Mouse (Mus musculus): ENCODE data around the gene Fstl1. TPM values are rescaled to one million over a fixed set of nuclear protein-coding genes. Genes with fewer than 3 reads are reported as not detected.

The Fstl1 gene
- total RNA-seq (2021), result 100 to 1,000 TPM; 457 to 460 TPM

- peak; percentile 77 for DNase-seq
These were observed at the start of gene Fstl1 for GRCm38 (mm10) chr16:37776860-37777651. TSS of gene Fstl1 (plus strand) at chr16:37776873.

- peak; percentile 69 for DNase-seq
These were observed 48.0 kb upstream of the Fstl1 start for GRCm38 (mm10) chr16:37728674-37729073.

- no peak for DNase-seq
These were observed 47.1 kb upstream of the Fstl1 start for GRCm38 (mm10) chr16:37729381-37730150.

GRCm38 (mm10) chr16:37730293-37730835, 46.3 kb upstream of the Fstl1 start:
- DNase-seq, result no peak

GRCm38 (mm10) chr16:37731431-37731830, 45.2 kb upstream of the Fstl1 start:
- no peak for DNase-seq

DNA sequence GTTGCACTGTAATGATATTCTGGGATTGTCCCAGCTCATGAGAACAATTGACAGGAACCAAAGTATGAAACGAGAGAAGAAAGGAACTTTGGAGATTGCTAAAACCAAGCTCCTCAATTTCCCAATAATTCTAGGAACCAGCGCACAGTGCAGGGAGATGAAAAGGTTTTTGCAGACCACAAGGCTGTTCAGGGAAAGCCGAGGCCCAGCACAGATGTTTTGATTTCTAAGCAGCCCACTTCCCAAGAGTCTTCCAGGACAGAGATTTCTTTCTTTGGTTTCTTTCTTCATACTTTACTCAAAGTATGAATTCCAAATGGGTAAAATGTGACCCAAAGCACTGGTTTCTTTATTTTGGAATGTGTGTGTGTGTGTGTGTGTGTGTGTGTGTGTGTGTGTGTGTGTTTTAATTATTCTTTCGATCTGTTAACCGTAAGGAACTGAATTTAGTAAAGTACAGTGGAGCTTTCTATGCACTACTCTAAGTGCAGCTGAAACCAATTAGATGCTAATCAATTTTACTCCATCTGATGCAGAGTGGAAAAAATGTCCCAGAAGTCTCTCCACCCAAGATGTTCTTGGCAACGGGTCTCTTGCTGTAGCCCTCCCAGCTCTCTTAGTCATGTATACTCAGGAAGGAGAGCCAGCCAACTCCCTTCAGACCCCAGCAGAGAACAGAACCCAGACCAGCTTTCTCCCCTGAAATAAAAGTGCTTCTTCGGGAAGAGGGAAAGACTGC, 44.5 kb upstream of the Fstl1 start:
- peak; percentile 40 for DNase-seq

- DNase-seq, result no peak
These were observed 36.6 kb upstream of the Fstl1 start for GRCm38 (mm10) chr16:37740076-37740475.

GRCm38 (mm10) chr16:37742266-37742665, 34.4 kb upstream of the Fstl1 start:
- DNase-seq, result no peak

- DNase-seq, result peak; percentile 40
These were observed 23.8 kb upstream of the Fstl1 start for GRCm38 (mm10) chr16:37752876-37753275.

GRCm38 (mm10) chr16:37753809-37754208, 22.9 kb upstream of the Fstl1 start:
- no peak for DNase-seq

DNA sequence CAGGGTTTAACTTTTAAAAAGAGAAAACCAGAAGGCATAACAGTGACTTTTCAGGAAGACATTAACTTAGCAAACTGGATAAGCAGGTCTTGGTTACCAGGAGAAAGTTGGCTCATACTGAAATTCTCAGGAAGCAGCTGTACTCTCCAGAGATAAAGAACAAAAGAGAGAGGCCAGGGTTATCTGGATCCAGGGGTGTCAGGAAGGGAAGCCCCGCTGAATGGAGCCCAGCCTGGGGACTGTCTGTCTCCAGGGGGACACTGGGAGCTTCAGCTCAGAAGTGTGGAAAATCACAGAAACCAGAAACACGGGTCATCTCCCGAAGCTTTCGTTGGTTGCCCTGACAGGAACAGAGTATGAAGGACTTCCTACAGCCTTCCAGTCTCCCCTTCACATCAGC, 22.2 kb upstream of the Fstl1 start:
- peak; percentile 52 for DNase-seq

DNA sequence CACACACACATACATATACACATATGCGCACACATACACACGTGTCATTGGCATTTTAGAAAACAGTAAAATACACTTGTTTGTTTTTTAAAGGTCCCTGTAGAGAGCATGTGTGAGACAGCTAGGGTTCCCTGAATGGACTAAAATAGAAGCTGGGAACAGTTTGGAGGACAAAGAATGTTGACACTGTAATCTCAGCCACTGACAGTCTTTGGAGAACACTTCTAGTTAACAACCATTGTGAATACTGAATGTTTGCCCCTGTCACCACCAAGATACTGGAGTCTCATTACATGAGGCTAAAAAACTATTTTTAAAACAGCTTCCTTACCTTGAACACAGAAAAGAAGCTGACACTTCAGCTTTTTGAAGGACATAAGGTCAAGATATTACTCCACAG, 19.4 kb upstream of the Fstl1 start:
- DNase-seq, result no peak

- DNase-seq, result no peak
These were observed 12.9 kb upstream of the Fstl1 start for GRCm38 (mm10) chr16:37763797-37764196.

DNA sequence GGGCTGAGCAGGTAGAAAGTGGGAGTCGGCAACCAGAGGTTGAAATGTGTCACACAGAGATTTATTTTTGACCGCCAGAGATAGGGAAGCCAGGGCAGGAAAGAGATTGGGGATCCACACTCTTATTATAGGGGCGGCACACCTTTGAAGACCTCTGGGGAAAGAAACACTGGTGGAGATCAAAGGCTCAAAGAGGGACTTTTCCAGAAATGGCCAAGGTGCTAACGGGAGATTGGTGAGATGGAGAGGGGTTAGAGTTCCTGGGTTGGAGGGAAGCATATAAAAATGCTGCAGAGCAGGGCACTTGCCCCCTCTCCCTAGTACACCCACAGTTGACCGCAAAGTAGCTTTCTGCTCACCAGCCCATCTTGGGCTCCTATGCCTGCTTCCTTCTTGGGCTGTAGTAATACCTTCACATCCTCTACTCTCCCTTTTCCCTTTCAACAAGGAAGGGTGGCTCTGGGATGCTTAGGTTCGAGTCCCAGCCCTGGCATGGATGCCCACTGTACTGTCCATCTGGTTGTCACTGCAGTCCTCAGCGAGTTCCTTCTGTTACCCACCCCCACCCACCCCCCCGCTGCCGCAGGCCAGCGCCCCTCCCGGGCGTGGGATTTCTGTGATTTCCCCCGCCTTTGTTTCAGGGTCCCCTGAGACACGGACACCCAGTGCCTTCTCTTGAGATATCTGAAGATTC, 360 bp upstream of the Fstl1 start:
- no peak for DNase-seq

- DNase-seq, result no peak
These were observed 1.3 kb downstream of the Fstl1 start for GRCm38 (mm10) chr16:37777796-37778475.

DNA sequence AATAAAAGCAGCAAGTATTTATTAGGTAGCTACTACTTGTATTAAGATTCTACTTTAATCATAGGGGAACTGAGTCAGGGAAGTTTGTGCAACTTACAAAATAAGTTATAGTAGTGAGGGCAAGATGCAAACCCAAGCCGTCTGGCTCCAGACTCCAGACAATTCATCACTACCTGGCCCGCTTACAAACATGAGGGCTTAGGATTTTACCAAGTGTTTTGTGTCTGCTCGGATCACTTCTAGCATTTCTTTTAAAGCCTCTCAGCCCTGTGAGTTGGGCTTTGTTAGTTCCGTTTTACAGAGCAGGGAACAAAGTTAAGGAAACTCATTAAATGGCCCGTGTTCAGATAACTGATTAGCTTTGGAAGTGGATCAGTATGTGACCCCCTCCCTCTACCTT, 1.9 kb downstream of the Fstl1 start:
- DNase-seq, result no peak

- no peak for DNase-seq
These were observed 3.1 kb downstream of the Fstl1 start for GRCm38 (mm10) chr16:37779651-37780280.

GRCm38 (mm10) chr16:37780386-37780785, 3.7 kb downstream of the Fstl1 start:
- no peak for DNase-seq

DNA sequence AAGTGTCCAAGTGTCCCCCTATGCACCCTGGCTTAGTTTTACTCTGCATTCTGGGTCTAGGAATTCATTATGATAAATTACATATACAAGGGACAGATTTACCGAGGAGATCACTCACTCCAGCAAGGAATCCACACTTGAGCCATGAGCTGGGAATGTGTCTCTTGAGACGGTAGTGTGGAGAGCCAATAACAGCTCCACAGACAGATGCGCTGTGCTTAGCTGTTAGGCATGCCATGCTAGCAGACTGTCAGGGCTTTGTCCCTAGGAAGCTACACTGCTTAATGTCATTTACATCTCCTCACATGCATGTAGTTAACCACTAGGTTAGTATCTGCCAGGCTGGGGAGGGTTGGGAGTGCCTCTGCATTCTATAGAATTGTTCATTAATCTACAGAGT, 4.2 kb downstream of the Fstl1 start:
- DNase-seq, result no peak

DNA sequence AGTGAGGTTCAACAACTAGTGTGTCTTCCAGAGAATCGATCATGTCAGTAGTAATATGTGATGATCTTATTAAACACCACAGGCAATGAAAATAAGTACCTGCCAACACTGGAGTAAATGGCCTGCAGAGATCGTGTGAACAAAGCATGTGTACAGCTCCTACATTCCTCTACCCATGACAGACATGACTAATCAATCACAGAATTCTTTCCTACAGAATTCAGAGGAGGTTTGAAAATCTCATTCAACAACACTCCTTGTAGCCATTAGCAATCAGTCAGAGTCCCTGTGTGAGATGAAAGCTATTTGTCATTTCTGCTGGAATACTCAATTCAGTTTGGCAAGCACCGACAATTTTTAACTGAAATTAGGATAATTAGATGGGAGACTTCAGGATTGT, 7.9 kb downstream of the Fstl1 start:
- no peak for DNase-seq

DNA sequence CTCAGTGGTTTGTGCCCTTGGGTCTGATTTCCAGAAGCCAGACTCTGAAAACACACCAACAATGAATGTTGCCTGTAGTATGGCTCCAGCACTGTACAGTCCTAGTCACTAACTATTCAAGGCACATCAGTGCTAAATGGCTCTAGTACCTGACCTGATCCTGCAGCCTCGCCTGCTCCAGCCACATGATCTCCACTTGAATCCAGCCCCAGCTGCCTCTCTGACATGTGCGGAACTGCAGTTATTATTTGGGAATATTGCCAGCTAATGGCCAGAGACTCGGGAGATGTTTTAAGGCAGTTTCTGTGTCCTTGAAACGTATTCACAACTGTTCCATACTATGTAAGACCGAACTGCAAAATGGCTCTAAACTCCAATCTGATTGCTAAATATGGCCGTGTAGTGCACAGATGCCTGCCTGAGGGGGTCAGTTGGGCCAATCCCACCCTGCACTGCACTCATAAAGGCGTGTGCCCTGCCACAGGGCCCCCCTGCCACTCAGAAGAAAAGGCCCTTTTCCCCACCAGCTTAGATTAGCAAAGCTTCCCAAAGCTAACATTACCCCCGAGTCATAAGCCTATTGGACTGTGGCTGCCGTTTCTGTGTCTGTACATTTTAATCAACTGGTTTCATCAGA, 11.0 kb downstream of the Fstl1 start:
- no peak for DNase-seq

All from heart, postnatal 4 days (tissue).